Mouse (Mus musculus): ENCODE measurements at regions not wholly inside any gene's neighbourhood (a gene's known extent, or its start where the extent isn't known, plus 50 kb on each side); places are given as distances from the start of the nearest gene placed in this dataset.

- WGBS = 80% methylated on average over 3 of the region's 3 CpGs
- H3K27ac ChIP-seq (ENCODE audit: low read length) = no peak overlapping the region
- H3K9ac ChIP-seq (ENCODE audit: low read length) = no peak overlapping the region
- no peak overlapping the region for H3K4me2 ChIP-seq (ENCODE audit: low read depth, low read length)
- ATAC-seq (ENCODE audit: insufficient read depth, low FRiP score) = no peak
- H3K27me3 ChIP-seq (ENCODE audit: control insufficient read depth, insufficient read depth, low read length) = no peaks in the 10 kb centered on the region
- H3K9me3 ChIP-seq (replicated peaks; ENCODE audit: control insufficient read depth, low read length) = no peaks in the 10 kb centered on the region
- H3K4me3 ChIP-seq (replicated peaks; ENCODE audit: low read length) = no peak overlapping the region
- H3K36me3 ChIP-seq (ENCODE audit: control insufficient read depth, insufficient read depth, low read length) = no peaks in the 10 kb centered on the region
- H3K4me1 ChIP-seq (ENCODE audit: control insufficient read depth, insufficient read depth, low read length) = no peaks in the 10 kb centered on the region
These were observed 1102.4 kb upstream of the Pcdh20 start for GRCm38 (mm10) chr14:89573576-89573975.

GRCm38 (mm10) chr14:89571703-89572102 lies 1100.5 kb upstream of the Pcdh20 start:
- Histone ChIP-seq H3K4me1 (ENCODE audit: control insufficient read depth, insufficient read depth, low read length) (no peaks in the 10 kb centered on the region), H3K27me3 (ENCODE audit: control insufficient read depth, insufficient read depth, low read length) (no peaks in the 10 kb centered on the region), H3K4me3 (replicated peaks; ENCODE audit: low read length) (no peak overlapping the region), H3K9me3 (replicated peaks; ENCODE audit: control insufficient read depth, low read length) (no peaks in the 10 kb centered on the region), H3K9ac (ENCODE audit: low read length) (no peak overlapping the region), H3K27ac (ENCODE audit: low read length) (no peak overlapping the region), H3K4me2 (ENCODE audit: low read depth, low read length) (no peak overlapping the region), H3K36me3 (ENCODE audit: control insufficient read depth, insufficient read depth, low read length) (no peaks in the 10 kb centered on the region)
- ATAC-seq (ENCODE audit: insufficient read depth, low FRiP score) = no peak
- 42% methylated on average over 1 of the region's 1 CpGs for WGBS

GRCm38 (mm10) chr14:89559822-89560477 lies 1088.8 kb upstream of the Pcdh20 start:
- ATAC-seq (ENCODE audit: insufficient read depth, low FRiP score) = no peak
- 42% methylated on average over 3 of the region's 3 CpGs for WGBS
- no peak overlapping the region for H3K4me2 ChIP-seq (ENCODE audit: low read depth, low read length)

GRCm38 (mm10) chr14:89557334-89557733 lies 1086.1 kb upstream of the Pcdh20 start:
- H3K4me2 ChIP-seq (ENCODE audit: low read depth, low read length) = no peak overlapping the region
- no peak overlapping the region for H3K9ac ChIP-seq (ENCODE audit: low read length)
- no peaks in the 10 kb centered on the region for H3K27me3 ChIP-seq (ENCODE audit: control insufficient read depth, insufficient read depth, low read length)
- H3K9me3 ChIP-seq (replicated peaks; ENCODE audit: control insufficient read depth, low read length) = no peaks in the 10 kb centered on the region
- ATAC-seq (ENCODE audit: insufficient read depth, low FRiP score) = no peak
- H3K4me1 ChIP-seq (ENCODE audit: control insufficient read depth, insufficient read depth, low read length) = no peaks in the 10 kb centered on the region
- no peaks in the 10 kb centered on the region for H3K36me3 ChIP-seq (ENCODE audit: control insufficient read depth, insufficient read depth, low read length)
- no peak overlapping the region for H3K27ac ChIP-seq (ENCODE audit: low read length)
- no peak overlapping the region for H3K4me3 ChIP-seq (replicated peaks; ENCODE audit: low read length)

More at GRCm38 (mm10) chr14:89559822-89560477, 1088.8 kb upstream of the Pcdh20 start:
- H3K4me1 ChIP-seq (ENCODE audit: control insufficient read depth, insufficient read depth, low read length) = no peaks in the 10 kb centered on the region
- H3K9ac ChIP-seq (ENCODE audit: low read length) = no peak overlapping the region
- H3K4me3 ChIP-seq (replicated peaks; ENCODE audit: low read length) = no peak overlapping the region
- H3K27me3 ChIP-seq (ENCODE audit: control insufficient read depth, insufficient read depth, low read length) = no peaks in the 10 kb centered on the region
- H3K9me3 ChIP-seq (replicated peaks; ENCODE audit: control insufficient read depth, low read length) = no peaks in the 10 kb centered on the region
- no peaks in the 10 kb centered on the region for H3K36me3 ChIP-seq (ENCODE audit: control insufficient read depth, insufficient read depth, low read length)
- no peak overlapping the region for H3K27ac ChIP-seq (ENCODE audit: low read length)

- no peak overlapping the region for H3K9ac ChIP-seq (ENCODE audit: low read length)
- no peaks in the 10 kb centered on the region for H3K9me3 ChIP-seq (replicated peaks; ENCODE audit: control insufficient read depth, low read length)
- H3K27ac ChIP-seq (ENCODE audit: low read length) = no peak overlapping the region
- H3K27me3 ChIP-seq (ENCODE audit: control insufficient read depth, insufficient read depth, low read length) = no peaks in the 10 kb centered on the region
- no peak overlapping the region for H3K4me2 ChIP-seq (ENCODE audit: low read depth, low read length)
- H3K4me1 ChIP-seq (ENCODE audit: control insufficient read depth, insufficient read depth, low read length) = no peaks in the 10 kb centered on the region
- H3K36me3 ChIP-seq (ENCODE audit: control insufficient read depth, insufficient read depth, low read length) = no peaks in the 10 kb centered on the region
- 49% methylated on average over 2 of the region's 2 CpGs for WGBS
- no peak overlapping the region for H3K4me3 ChIP-seq (replicated peaks; ENCODE audit: low read length)
- no peak for ATAC-seq (ENCODE audit: insufficient read depth, low FRiP score)
These were observed 1085.0 kb upstream of the Pcdh20 start for GRCm38 (mm10) chr14:89556245-89556644.

- no peak overlapping the region for H3K4me3 ChIP-seq (replicated peaks; ENCODE audit: low read length)
- H3K4me1 ChIP-seq (ENCODE audit: control insufficient read depth, insufficient read depth, low read length) = no peaks in the 10 kb centered on the region
- 74% methylated on average over 3 of the region's 3 CpGs for WGBS
- H3K27me3 ChIP-seq (ENCODE audit: control insufficient read depth, insufficient read depth, low read length) = no peaks in the 10 kb centered on the region
- no peak overlapping the region for H3K4me2 ChIP-seq (ENCODE audit: low read depth, low read length)
- H3K36me3 ChIP-seq (ENCODE audit: control insufficient read depth, insufficient read depth, low read length) = no peaks in the 10 kb centered on the region
- no peaks in the 10 kb centered on the region for H3K9me3 ChIP-seq (replicated peaks; ENCODE audit: control insufficient read depth, low read length)
- no peak for ATAC-seq (ENCODE audit: insufficient read depth, low FRiP score)
- no peak overlapping the region for H3K27ac ChIP-seq (ENCODE audit: low read length)
- H3K9ac ChIP-seq (ENCODE audit: low read length) = no peak overlapping the region
These were observed 1082.9 kb upstream of the Pcdh20 start for GRCm38 (mm10) chr14:89554127-89554526.

Measured in stomach, embryonic 16.5 days (tissue).